Mouse (Mus musculus) midbrain, embryonic 11.5 days (tissue): ENCODE results near the gene Ica1. TPM values are rescaled to one million over a fixed set of nuclear protein-coding genes. Genes with fewer than 3 reads are reported as not detected.

ENCODE experiments used
- polyA plus RNA-seq: library from polyadenylated mRNA; unstranded; fragments of >200 nt; fragmentation: Nextera tagmentation; extraction: Ambion mirVana; gene quantifications from 2 replicates; pipeline ENCODE4 v1.2.1, GENCODE M21; 2014

Gene Ica1
- polyA plus RNA-seq, 1 experiment from 2014 or later = 15.9 TPM

Other genes starting within 250 kb of the Ica1 start
- 4.8 and 5.2 TPM in 2 replicates for gene Nxph1, start 169.9 kb upstream of the Ica1 start, polyA plus RNA-seq